Mouse (Mus musculus): ENCODE data around the gene Coro1c. TPM values are rescaled to one million over a fixed set of nuclear protein-coding genes. Genes with fewer than 3 reads are reported as not detected.

Coro1c gene
- polyA plus RNA-seq (2015; fragmentation: Nextera tagmentation; extraction: Ambion mirVana): 131 and 138 TPM in 2 replicates

DNA sequence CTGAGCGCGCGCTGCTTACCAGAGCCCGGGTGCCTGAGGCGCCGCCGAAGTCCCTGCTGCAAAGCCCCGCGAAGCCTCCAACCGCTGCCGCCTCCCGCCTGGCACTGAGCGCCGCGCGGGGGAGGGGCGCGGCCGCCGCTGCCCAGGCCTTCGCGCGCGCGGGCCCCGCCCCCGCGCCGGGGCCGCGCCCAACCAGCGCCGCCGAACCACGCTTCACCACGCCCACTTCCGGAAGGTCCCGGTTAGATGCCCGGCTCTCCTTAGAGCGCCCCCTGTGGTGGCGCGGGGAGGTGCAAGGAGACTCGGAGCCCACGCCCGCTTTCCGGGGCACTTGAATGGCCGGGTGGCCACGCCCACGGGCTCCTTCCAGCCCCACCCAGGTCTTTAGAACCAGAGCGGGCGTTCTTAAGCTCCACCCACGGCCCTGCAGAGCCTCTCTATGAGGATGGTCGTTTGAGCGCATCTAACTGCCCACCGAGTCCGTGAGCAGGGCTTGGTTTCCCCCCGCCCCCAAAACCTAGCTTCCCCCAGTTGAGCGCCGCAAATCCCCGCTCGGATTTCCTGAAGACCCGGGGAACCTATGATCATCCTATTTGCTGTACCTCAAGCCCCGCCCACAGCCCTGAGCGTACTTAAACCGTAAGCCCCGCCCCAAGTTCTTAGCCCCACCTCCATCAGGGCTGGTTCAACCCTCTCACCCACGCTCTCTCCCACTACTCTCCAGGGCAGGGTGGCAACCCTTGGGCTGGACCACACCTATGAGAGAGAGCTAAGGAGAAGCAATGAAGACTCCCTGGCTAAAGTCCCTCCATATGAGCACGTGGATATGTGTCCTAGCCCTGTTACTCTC is at the start of gene Coro1c:
Gene Coro1c, minus strand, starts transcription at position 167 of the 850 bp plus-strand sequence.
- H3K4me1 ChIP-seq (replicated peaks; ENCODE audit: control insufficient read depth, insufficient read depth, low read length): peaks cover 41% of the 10 kb centered on the region
- no peaks in the 10 kb centered on the region for H3K36me3 ChIP-seq (ENCODE audit: control insufficient read depth, insufficient read depth, low read length)
- H3K4me3 ChIP-seq (ENCODE audit: low read length): peak within 1 kb of the TSS; percentile 91
- H3K4me2 ChIP-seq (ENCODE audit: low read depth, low read length): peak within 1 kb of the TSS; percentile 85
- ATAC-seq (ENCODE audit: low read depth): peak; percentile 89
- no peaks in the 10 kb centered on the region for H3K9me3 ChIP-seq (ENCODE audit: control insufficient read depth, low read length)
- H3K27me3 ChIP-seq (ENCODE audit: control insufficient read depth, insufficient read depth, low read depth, low read length): no peaks in the 10 kb centered on the region
- H3K27ac ChIP-seq (ENCODE audit: low read length): peak within 1 kb of the TSS; percentile 97
- H3K9ac ChIP-seq (ENCODE audit: low read length): peak within 1 kb of the TSS; percentile 94
- under 1% methylated on average over 47 of the region's 68 CpGs for WGBS

DNA sequence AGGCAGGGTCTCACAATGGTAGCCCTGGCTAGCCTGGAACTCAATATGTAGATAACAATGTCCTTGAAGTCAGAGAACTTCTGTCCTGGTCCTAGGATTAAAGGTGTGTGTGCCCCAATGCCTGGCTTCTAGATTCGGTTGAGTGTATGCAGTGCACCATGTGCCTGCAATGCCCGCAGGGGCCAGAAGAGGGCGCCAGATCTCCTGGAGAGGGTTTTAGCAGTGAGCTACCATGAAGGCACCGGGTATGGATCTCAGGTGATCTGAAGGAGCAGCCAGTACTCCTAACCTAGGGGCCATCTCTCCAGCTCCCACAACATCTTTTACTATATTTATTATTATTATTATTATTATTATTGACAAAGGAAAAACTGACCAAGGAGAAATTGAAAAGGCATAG is 48.0 kb upstream of the Coro1c start:
- Histone ChIP-seq H3K27ac (ENCODE audit: low read length) (no peak overlapping the region), H3K4me1 (replicated peaks; ENCODE audit: control insufficient read depth, insufficient read depth, low read length) (peaks cover 23% of the 10 kb centered on the region), H3K9me3 (ENCODE audit: control insufficient read depth, low read length) (no peaks in the 10 kb centered on the region), H3K4me3 (ENCODE audit: low read length) (no peak overlapping the region), H3K9ac (ENCODE audit: low read length) (no peak overlapping the region), H3K27me3 (ENCODE audit: control insufficient read depth, insufficient read depth, low read depth, low read length) (no peaks in the 10 kb centered on the region), H3K36me3 (ENCODE audit: control insufficient read depth, insufficient read depth, low read length) (peaks cover 22% of the 10 kb centered on the region), H3K4me2 (ENCODE audit: low read depth, low read length) (no peak overlapping the region)
- ATAC-seq (ENCODE audit: low read depth): no peak; the same call in 1 of the 2 replicates
- 8% methylated on average over 4 of the region's 4 CpGs for WGBS

DNA sequence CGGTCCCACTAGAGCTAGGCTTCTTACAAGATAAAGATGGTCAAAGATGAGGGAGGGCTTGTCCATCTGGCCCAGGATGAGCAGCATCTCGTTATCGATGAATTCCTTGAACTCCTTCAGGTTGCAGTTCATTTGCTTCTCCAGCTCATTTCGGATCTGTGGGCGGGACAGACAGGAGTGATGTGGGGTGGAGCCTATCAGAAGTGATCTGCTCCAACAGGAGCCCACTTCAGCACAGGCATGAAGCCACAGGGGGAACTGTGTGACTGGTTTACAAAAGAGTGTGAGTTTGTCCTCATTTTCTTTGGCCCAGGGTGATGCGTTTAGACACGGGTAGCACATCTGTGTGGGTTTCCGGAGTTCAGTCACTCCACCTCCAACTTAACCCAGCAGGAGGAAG is 47.1 kb upstream of the Coro1c start:
- Histone ChIP-seq H3K9me3 (ENCODE audit: control insufficient read depth, low read length) (no peaks in the 10 kb centered on the region), H3K4me1 (replicated peaks; ENCODE audit: control insufficient read depth, insufficient read depth, low read length) (peaks cover 18% of the 10 kb centered on the region; the same call in 1 of the 2 replicates), H3K9ac (ENCODE audit: low read length) (no peak overlapping the region), H3K4me2 (ENCODE audit: low read depth, low read length) (no peak overlapping the region), H3K27ac (ENCODE audit: low read length) (no peak overlapping the region), H3K36me3 (ENCODE audit: control insufficient read depth, insufficient read depth, low read length) (peaks cover 21% of the 10 kb centered on the region), H3K27me3 (ENCODE audit: control insufficient read depth, insufficient read depth, low read depth, low read length) (no peaks in the 10 kb centered on the region), H3K4me3 (ENCODE audit: low read length) (no peak overlapping the region)
- WGBS: 80% methylated on average over 8 of the region's 8 CpGs
- ATAC-seq (ENCODE audit: low read depth): no peak

DNA sequence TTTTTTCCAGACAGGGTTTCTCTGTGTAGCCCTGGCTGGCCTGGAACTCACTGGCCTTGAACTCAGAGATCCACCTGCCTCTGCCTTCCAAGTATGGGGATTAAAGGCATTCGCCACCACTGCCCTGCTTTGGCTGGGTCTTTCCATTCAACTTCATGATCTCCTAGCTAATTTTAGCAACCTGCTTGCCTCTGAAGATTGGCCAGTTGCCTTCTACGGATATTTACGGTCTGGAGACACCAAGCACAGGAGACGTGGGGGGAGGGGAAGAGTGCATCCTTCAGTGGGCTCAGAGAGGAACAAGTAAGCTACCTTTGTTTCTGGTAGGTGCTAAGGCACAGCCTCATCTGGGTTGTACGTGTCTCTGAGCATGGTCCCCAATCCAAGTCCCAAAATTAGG is 46.7 kb upstream of the Coro1c start:
- no peak overlapping the region for H3K9ac ChIP-seq (ENCODE audit: low read length)
- no peak overlapping the region for H3K4me3 ChIP-seq (ENCODE audit: low read length)
- no peak overlapping the region for H3K4me2 ChIP-seq (ENCODE audit: low read depth, low read length)
- H3K9me3 ChIP-seq (ENCODE audit: control insufficient read depth, low read length): no peaks in the 10 kb centered on the region
- H3K36me3 ChIP-seq (ENCODE audit: control insufficient read depth, insufficient read depth, low read length): peaks cover 23% of the 10 kb centered on the region
- H3K27me3 ChIP-seq (ENCODE audit: control insufficient read depth, insufficient read depth, low read depth, low read length): no peaks in the 10 kb centered on the region
- 79% methylated on average over 5 of the region's 5 CpGs for WGBS
- no peak for ATAC-seq (ENCODE audit: low read depth)
- H3K27ac ChIP-seq (ENCODE audit: low read length): no peak overlapping the region
- H3K4me1 ChIP-seq (replicated peaks; ENCODE audit: control insufficient read depth, insufficient read depth, low read length): peaks cover 18% of the 10 kb centered on the region; the same call in 1 of the 2 replicates

DNA sequence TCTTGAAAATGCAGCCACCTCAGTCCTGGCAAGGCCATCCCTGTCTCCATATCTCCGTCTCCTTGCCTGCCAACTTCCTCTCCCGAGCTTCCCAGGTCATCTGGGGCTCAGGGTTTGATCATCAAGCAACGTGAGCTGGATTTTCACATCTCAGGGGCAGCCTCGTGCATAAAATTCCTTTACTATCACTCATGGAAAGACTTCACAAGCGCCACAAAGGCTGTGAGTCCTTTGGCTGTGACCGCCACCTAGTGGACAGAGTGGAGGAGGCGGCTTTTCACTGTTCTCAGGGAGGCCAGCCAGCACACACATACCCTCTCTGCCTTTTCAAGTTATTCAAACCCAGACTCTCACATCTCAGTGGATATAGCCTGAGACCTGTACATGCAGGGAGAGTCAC is 45.9 kb upstream of the Coro1c start:
- Histone ChIP-seq H3K4me1 (replicated peaks; ENCODE audit: control insufficient read depth, insufficient read depth, low read length) (peaks cover 13% of the 10 kb centered on the region; the same call in 1 of the 2 replicates), H3K27me3 (ENCODE audit: control insufficient read depth, insufficient read depth, low read depth, low read length) (no peaks in the 10 kb centered on the region), H3K36me3 (ENCODE audit: control insufficient read depth, insufficient read depth, low read length) (peaks cover 30% of the 10 kb centered on the region), H3K9ac (ENCODE audit: low read length) (no peak overlapping the region), H3K27ac (ENCODE audit: low read length) (no peak overlapping the region), H3K4me2 (ENCODE audit: low read depth, low read length) (no peak overlapping the region), H3K9me3 (ENCODE audit: control insufficient read depth, low read length) (no peaks in the 10 kb centered on the region), H3K4me3 (ENCODE audit: low read length) (no peak overlapping the region)
- WGBS: 7% methylated on average over 7 of the region's 7 CpGs
- peak; percentile 49; the same call in 1 of the 2 replicates for ATAC-seq (ENCODE audit: low read depth)

DNA sequence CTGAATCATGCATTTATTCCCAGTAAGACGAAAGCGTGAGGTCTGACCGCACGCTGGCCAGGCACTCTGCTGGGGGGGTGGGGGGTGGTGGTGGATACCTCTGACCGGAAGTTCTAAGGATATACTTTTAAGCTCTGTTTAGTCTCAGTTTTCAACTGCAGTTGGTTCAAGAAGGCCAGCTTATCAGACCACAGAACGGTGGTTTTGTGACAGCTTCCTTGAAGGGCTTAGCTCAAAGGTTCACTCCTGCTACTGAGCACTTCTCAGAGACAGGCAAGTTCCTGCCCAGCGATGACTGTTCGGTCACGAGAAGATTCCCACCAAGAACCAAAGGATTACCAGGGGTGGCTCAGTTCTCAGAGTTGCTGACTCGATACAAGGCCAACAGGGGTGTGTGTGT is 44.0 kb upstream of the Coro1c start:
- Histone ChIP-seq H3K9ac (ENCODE audit: low read length) (no peak overlapping the region), H3K4me2 (ENCODE audit: low read depth, low read length) (no peak overlapping the region), H3K4me1 (replicated peaks; ENCODE audit: control insufficient read depth, insufficient read depth, low read length) (0 out of 2 replicates have a peak, but pooled peaks cover 3% of the 10 kb centered on the region), H3K4me3 (ENCODE audit: low read length) (no peak overlapping the region), H3K27me3 (ENCODE audit: control insufficient read depth, insufficient read depth, low read depth, low read length) (no peaks in the 10 kb centered on the region), H3K27ac (ENCODE audit: low read length) (peak overlapping the region; percentile 12; the same call in 1 of the 2 replicates), H3K9me3 (ENCODE audit: control insufficient read depth, low read length) (no peaks in the 10 kb centered on the region), H3K36me3 (ENCODE audit: control insufficient read depth, insufficient read depth, low read length) (peaks cover 34% of the 10 kb centered on the region)
- 59% methylated on average over 10 of the region's 10 CpGs for WGBS
- ATAC-seq (ENCODE audit: low read depth): no peak

DNA sequence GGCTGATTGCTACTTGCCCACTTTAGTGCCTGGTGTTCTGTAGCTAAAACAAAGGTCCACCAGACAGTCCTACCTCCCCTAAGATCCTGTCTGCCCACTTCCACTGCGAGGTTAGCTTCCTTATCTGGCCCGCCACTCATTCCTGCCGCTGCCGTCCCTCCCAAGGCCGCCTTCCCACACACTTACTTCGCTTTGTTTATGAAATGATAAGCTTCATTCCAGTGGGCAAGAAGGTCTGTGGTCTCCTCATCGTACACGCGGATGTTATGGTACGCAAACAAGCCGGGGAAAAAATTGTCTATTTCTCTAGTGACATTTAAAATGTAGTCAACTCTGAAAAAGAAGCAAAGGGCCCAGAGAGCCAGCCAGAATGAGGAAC is 43.1 kb upstream of the Coro1c start:
- Histone ChIP-seq H3K4me3 (ENCODE audit: low read length) (no peak overlapping the region), H3K4me1 (replicated peaks; ENCODE audit: control insufficient read depth, insufficient read depth, low read length) (0 out of 2 replicates have a peak, but pooled peaks cover 3% of the 10 kb centered on the region), H3K9ac (ENCODE audit: low read length) (no peak overlapping the region), H3K36me3 (ENCODE audit: control insufficient read depth, insufficient read depth, low read length) (peaks cover 41% of the 10 kb centered on the region), H3K27me3 (ENCODE audit: control insufficient read depth, insufficient read depth, low read depth, low read length) (no peaks in the 10 kb centered on the region), H3K4me2 (ENCODE audit: low read depth, low read length) (no peak overlapping the region), H3K9me3 (ENCODE audit: control insufficient read depth, low read length) (no peaks in the 10 kb centered on the region), H3K27ac (ENCODE audit: low read length) (peak overlapping the region; percentile 56)
- ATAC-seq (ENCODE audit: low read depth): no peak
- WGBS: 25% methylated on average over 11 of the region's 11 CpGs

DNA sequence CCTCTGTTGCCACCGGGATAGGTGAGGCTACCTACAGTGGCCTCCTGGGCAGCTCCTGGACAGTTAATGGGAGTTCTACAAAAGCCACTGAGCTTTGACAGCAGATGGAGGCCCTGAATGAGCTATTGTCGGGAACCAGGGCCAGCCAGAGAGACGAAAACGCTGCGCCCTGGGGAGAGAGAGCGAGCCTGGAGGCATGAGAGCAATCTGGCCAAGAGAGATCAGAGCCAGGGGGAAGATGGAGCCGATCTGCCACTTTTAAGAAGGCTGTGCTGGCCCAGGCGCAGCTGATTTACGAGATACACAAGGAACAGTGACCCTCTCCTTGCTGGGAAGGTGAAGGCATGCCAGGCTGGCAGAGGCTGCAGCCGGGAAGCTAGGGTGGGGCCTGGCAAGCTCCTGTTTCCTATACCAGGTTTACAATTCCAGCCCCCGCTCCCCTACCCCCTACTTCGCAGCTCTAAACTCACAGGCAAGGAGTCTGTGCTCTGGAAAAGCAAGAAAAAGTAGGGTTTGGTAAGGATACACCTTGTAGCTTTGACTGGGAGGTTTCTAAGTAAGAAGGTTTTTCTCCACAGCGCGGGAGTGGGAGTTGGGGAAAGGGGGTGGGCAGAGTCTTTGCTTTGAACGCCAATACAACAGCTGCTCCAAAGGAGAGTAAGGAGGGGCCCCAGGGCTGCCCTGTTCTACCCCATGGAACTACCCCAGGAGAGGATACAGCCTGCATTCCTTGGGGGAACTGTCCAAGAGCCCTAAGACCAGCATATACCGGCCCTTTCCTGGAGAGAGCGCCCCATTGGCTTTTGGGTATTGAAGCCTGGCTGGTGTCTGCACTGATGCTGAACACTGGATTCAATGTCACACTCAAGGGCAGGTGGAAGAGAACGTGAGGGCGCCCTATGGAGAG is 42.5 kb upstream of the Coro1c start:
- ATAC-seq (ENCODE audit: low read depth): no peak
- H3K4me2 ChIP-seq (ENCODE audit: low read depth, low read length): no peak overlapping the region
- WGBS: 74% methylated on average over 19 of the region's 19 CpGs
- no peak overlapping the region for H3K9ac ChIP-seq (ENCODE audit: low read length)
- no peaks in the 10 kb centered on the region for H3K9me3 ChIP-seq (ENCODE audit: control insufficient read depth, low read length)
- H3K36me3 ChIP-seq (ENCODE audit: control insufficient read depth, insufficient read depth, low read length): peaks cover 47% of the 10 kb centered on the region
- no peak overlapping the region for H3K4me3 ChIP-seq (ENCODE audit: low read length)
- H3K4me1 ChIP-seq (replicated peaks; ENCODE audit: control insufficient read depth, insufficient read depth, low read length): 0 out of 2 replicates have a peak, but pooled peaks cover 3% of the 10 kb centered on the region
- H3K27ac ChIP-seq (ENCODE audit: low read length): peak overlapping the region; percentile 56
- H3K27me3 ChIP-seq (ENCODE audit: control insufficient read depth, insufficient read depth, low read depth, low read length): no peaks in the 10 kb centered on the region

DNA sequence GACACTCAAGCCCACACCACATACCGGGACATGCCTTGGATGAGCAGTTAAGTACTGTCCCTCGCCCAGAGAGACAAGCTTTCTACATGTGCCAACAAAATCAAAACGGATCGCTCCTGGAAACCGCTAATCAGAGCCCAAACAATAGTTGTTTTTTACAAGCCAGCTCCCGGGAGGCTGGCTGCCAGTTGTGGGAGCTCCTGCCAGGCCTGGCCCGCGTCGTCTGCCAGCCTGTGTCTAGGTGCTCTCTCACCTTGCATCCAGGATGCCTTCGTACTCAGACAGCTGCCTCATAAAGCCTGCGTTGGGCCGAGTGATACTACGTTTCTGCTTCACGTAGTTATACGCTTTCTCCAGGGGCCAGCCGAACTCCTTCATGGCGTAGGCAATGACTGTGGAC is 41.6 kb upstream of the Coro1c start:
- no peaks in the 10 kb centered on the region for H3K9me3 ChIP-seq (ENCODE audit: control insufficient read depth, low read length)
- ATAC-seq (ENCODE audit: low read depth): no peak
- H3K27ac ChIP-seq (ENCODE audit: low read length): no peak overlapping the region
- no peaks in the 10 kb centered on the region for H3K27me3 ChIP-seq (ENCODE audit: control insufficient read depth, insufficient read depth, low read depth, low read length)
- peaks cover 51% of the 10 kb centered on the region for H3K36me3 ChIP-seq (ENCODE audit: control insufficient read depth, insufficient read depth, low read length)
- WGBS: 86% methylated on average over 17 of the region's 17 CpGs
- H3K4me3 ChIP-seq (ENCODE audit: low read length): no peak overlapping the region
- H3K4me1 ChIP-seq (replicated peaks; ENCODE audit: control insufficient read depth, insufficient read depth, low read length): 0 out of 2 replicates have a peak, but pooled peaks cover 3% of the 10 kb centered on the region
- H3K9ac ChIP-seq (ENCODE audit: low read length): no peak overlapping the region
- no peak overlapping the region for H3K4me2 ChIP-seq (ENCODE audit: low read depth, low read length)

Measured in lung, embryonic 16.5 days (tissue).